Comparison of ENCODE assay signal across 24 mouse cellular contexts in the genomic region with DNA sequence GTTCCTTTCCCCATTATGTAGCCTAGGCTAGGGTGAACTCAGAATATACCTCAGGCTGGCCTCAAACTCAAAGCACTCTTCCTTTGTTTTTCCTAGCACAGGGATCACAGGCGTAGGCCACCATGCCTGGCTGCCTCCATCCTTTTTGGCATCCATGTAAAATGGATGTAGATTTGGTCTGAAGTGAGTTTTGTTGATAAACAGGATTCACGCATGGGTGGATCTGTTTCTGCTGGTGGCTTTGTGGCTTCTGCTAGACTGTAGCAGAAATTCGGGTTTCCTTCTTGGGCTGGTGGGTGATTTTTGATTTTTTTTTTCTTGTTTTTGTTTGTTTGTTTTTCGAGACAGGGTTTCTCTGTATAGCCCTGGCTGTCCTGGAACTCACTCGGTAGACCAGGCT. TPM values are rescaled to one million over a fixed set of nuclear protein-coding genes. Genes with fewer than 3 reads are reported as not detected.
A peak's percentile ranks its signal among the peaks of the same experiment; 100 is the strongest.
DNase-seq lines count a peak whose midpoint lies in the region; ATAC-seq and TF ChIP-seq lines count a peak whose summit lies in the region.
"Had no signal": no experiment of that assay in that cellular context is flagged by ENCODE, and none has a peak within 500 bp of the region (broad histone marks: within the 10 kb centered on the region; RNA-seq: fewer than 3 reads in every experiment).

No protein-coding gene starts in this region.

- peak overlapping the region; percentile 41 for H3K27ac ChIP-seq in spleen, adult 2 months (ENCODE audit: insufficient read depth, low read length)
- H3K27ac ChIP-seq in CH12.LX (ENCODE audit: insufficient read depth, low read depth) = no peak overlapping the region
- no peak overlapping the region for H3K27ac ChIP-seq in midbrain, embryonic 16.5 days (ENCODE audit: low read length)
- H3K27ac ChIP-seq: embryonic facial prominence, embryonic 13.5 days; embryonic facial prominence, embryonic 15.5 days; forebrain, embryonic 10.5 days; forebrain, embryonic 12.5 days had no signal

- no peaks in the 10 kb centered on the region for H3K9me3 ChIP-seq in CH12.LX (replicated peaks; ENCODE audit: low read length)
- H3K9me3 ChIP-seq in midbrain, embryonic 16.5 days (replicated peaks; ENCODE audit: control insufficient read depth, low read length, poor library complexity, severe bottlenecking) = no peaks in the 10 kb centered on the region
- H3K9me3 ChIP-seq: embryonic facial prominence, embryonic 13.5 days; embryonic facial prominence, embryonic 15.5 days; forebrain, embryonic 10.5 days; forebrain, embryonic 12.5 days had no signal

- in situ Hi-C loops in CH12.LX (cut with MboI; ENCODE audit: low pct_ligation_motif_present, low pct_unique_long_range_greater_than_20kb, low sequenced_read_pairs) = loop anchor here (5.0 kb wide), 1 partner anchor 47 kb away; no protein-coding TSS in a partner anchor

- no peak for TF ChIP-seq CTCF in spleen, adult 2 months (IDR thresholded peaks at IDR 0.05; ENCODE audit: extremely low read depth, insufficient read depth, insufficient read length, insufficient replicate concordance)
- no peak for TF ChIP-seq CTCF in CH12.LX (conservative IDR thresholded peaks at IDR 0.05 in 1 of 2, IDR thresholded peaks at IDR 0.05 in 1 of 2; ENCODE audit: low read depth in 2 of 2, low read length in 2 of 2)

- H3K4me3 ChIP-seq in spleen, adult 2 months (ENCODE audit: extremely low read depth, insufficient read depth, insufficient read length) = no peak overlapping the region
- no peak overlapping the region for H3K4me3 ChIP-seq in CH12.LX (replicated peaks in 1 of 3; ENCODE audit: low read depth in 2 of 3, low read length in 2 of 3, poor library complexity in 1 of 3)
- no peak overlapping the region for H3K4me3 ChIP-seq in midbrain, embryonic 16.5 days (ENCODE audit: low read depth, low read length)
- H3K4me3 ChIP-seq: embryonic facial prominence, embryonic 13.5 days; embryonic facial prominence, embryonic 15.5 days; erythroblast, embryonic 14.5 days; forebrain, embryonic 10.5 days; forebrain, embryonic 12.5 days had no signal

- H3K9ac ChIP-seq in CH12.LX (ENCODE audit: insufficient read depth, low read depth) = no peak overlapping the region
- H3K9ac ChIP-seq in midbrain, embryonic 16.5 days (ENCODE audit: low read depth, low read length) = no peak overlapping the region
- H3K9ac ChIP-seq: embryonic facial prominence, embryonic 13.5 days; embryonic facial prominence, embryonic 15.5 days; forebrain, embryonic 12.5 days had no signal

- dilution Hi-C loops in CH12.LX (cut with MboI; ENCODE audit: extremely low pct_ligation_motif_present, extremely low pct_unique_long_range_greater_than_20kb, low sequenced_read_pairs) = no loop called here

- 49% methylated on average over 5 of the region's 5 CpGs for WGBS in spleen, adult 2 months
- WGBS in midbrain, embryonic 16.5 days = 86% methylated on average over 5 of the region's 5 CpGs

- H3K27me3 ChIP-seq in spleen, adult 2 months (ENCODE audit: control insufficient read depth, insufficient read depth, low read length) = no peaks in the 10 kb centered on the region
- H3K27me3 ChIP-seq in CH12.LX (replicated peaks) = no peaks in the 10 kb centered on the region
- H3K27me3 ChIP-seq in splenic B cell, adult 2 months (ENCODE audit: control insufficient read depth, insufficient read depth, low read length, poor library complexity, severe bottlenecking) = no peaks in the 10 kb centered on the region
- no peaks in the 10 kb centered on the region for H3K27me3 ChIP-seq in midbrain, embryonic 16.5 days (ENCODE audit: control insufficient read depth, insufficient read depth, low read depth, low read length)
- H3K27me3 ChIP-seq: embryonic facial prominence, embryonic 13.5 days had no signal

- TF ChIP-seq RAD21 in CH12.LX (IDR thresholded peaks at IDR 0.05; ENCODE audit: low read depth, low read length) = no peak

- no peak for ATAC-seq in midbrain, embryonic 16.5 days
- ATAC-seq: CD4-positive, CD25-positive, alpha-beta regulatory T cell, adult 4 months; forebrain, embryonic 14.5 days; forebrain, embryonic 16.5 days had no signal

- TF ChIP-seq EP300 in CH12.LX (IDR thresholded peaks at IDR 0.05; ENCODE audit: low read length) = no peak; the same call in 1 of the 2 replicates

- no peak for TF ChIP-seq POLR2A in spleen, adult 2 months (IDR thresholded peaks at IDR 0.05; ENCODE audit: low read depth, low read length)
- no peak for TF ChIP-seq POLR2A in CH12.LX (IDR thresholded peaks at IDR 0.05; ENCODE audit: low read depth, low read length)

- no peak overlapping the region for H3K4me2 ChIP-seq in CH12.LX (ENCODE audit: insufficient read depth, low read depth, poor library complexity, severe bottlenecking)
- H3K4me2 ChIP-seq in midbrain, embryonic 16.5 days (ENCODE audit: low read length) = no peak overlapping the region
- H3K4me2 ChIP-seq: embryonic facial prominence, embryonic 13.5 days; embryonic facial prominence, embryonic 15.5 days; forebrain, embryonic 12.5 days had no signal

- peaks cover 49% of the 10 kb centered on the region for H3K36me3 ChIP-seq in spleen, adult 2 months (ENCODE audit: control insufficient read depth, insufficient read depth, low read length)
- H3K36me3 ChIP-seq in CH12.LX (replicated peaks in 1 of 2; ENCODE audit: control insufficient read depth in 1 of 2, insufficient read depth in 1 of 2, low read length in 1 of 2) = peaks cover 0 to 20% of the 10 kb centered on the region in 2 experiments
- H3K36me3 ChIP-seq in splenic B cell, adult 2 months (ENCODE audit: control insufficient read depth, insufficient read depth, low read length, poor library complexity, severe bottlenecking) = peaks cover 22% of the 10 kb centered on the region
- no peaks in the 10 kb centered on the region for H3K36me3 ChIP-seq in midbrain, embryonic 16.5 days (ENCODE audit: control insufficient read depth, insufficient read depth, low read length)
- H3K36me3 ChIP-seq: embryonic facial prominence, embryonic 13.5 days; embryonic facial prominence, embryonic 15.5 days; forebrain, embryonic 10.5 days; forebrain, embryonic 12.5 days had no signal

- no peaks in the 10 kb centered on the region for H3K79me2 ChIP-seq in CH12.LX (replicated peaks; ENCODE audit: control insufficient read depth, extremely low read depth, insufficient read depth, poor library complexity, severe bottlenecking)

- peaks cover 14% of the 10 kb centered on the region for H3K4me1 ChIP-seq in spleen, adult 2 months (ENCODE audit: control insufficient read depth, insufficient read depth, insufficient read length)
- H3K4me1 ChIP-seq in CH12.LX (ENCODE audit: control insufficient read depth in 1 of 2, insufficient read depth in 2 of 2) = peaks cover 0 to 31% of the 10 kb centered on the region in 2 experiments; a peak in 2 of 4 replicates
- H3K4me1 ChIP-seq in midbrain, embryonic 16.5 days (ENCODE audit: control insufficient read depth, insufficient read depth, low read length) = no peaks in the 10 kb centered on the region
- H3K4me1 ChIP-seq: embryonic facial prominence, embryonic 15.5 days had no signal

- DNase-seq in spleen, adult 2 months (ENCODE audit: low read depth in 1 of 2, low spot score in 2 of 2) = peak in 1 of 2 experiments; percentile 36
- DNase-seq in spleen, postnatal 10 days (ENCODE audit: low spot score in 2 of 2) = no peak
- peak; percentile 25 for DNase-seq in CH12.LX (ENCODE audit: extremely low read depth)
- peak; percentile 65 for DNase-seq in splenic B cell, adult 2 months (ENCODE audit: low read depth, low spot score)
- no peak for DNase-seq in adrenal gland, adult 8-10 months
- DNase-seq: adrenal gland, adult 2 months; adrenal gland, postnatal 14 days; cerebellum, adult 11 months; cerebellum, adult 18-20 months; cerebellum, adult 8-10 months; cerebellum, adult 9-11 months; cerebellum, postnatal 14 days; cerebellum, postnatal 36 days; embryo, embryonic 11 days had no signal

TF ChIP-seq in CH12.LX, 34 proteins besides CTCF, POLR2A, EP300 and RAD21:
- TF ChIP-seq ZNF384 (IDR thresholded peaks at IDR 0.05; ENCODE audit: low read depth, low read length) = no peak
- no peak for TF ChIP-seq CHD1 (IDR thresholded peaks at IDR 0.05; ENCODE audit: low read depth, low read length)
- no peak for TF ChIP-seq ZKSCAN1 (IDR thresholded peaks at IDR 0.05; ENCODE audit: borderline replicate concordance, low read depth, low read length)
- TF ChIP-seq USF1 (IDR thresholded peaks at IDR 0.05; ENCODE audit: low read depth, low read length) = no peak
- TF ChIP-seq TCF12 (IDR thresholded peaks at IDR 0.05; ENCODE audit: low read depth, low read length) = no peak
- TF ChIP-seq UBTF (IDR thresholded peaks at IDR 0.05; ENCODE audit: low read depth, low read length) = no peak
- TF ChIP-seq ETS1 (conservative IDR thresholded peaks at IDR 0.05; ENCODE audit: low read depth, low read length) = no peak
- TF ChIP-seq POLR2AphosphoS2 (IDR thresholded peaks at IDR 0.05; ENCODE audit: low read depth, low read length) = no peak
TF ChIP-seq in CH12.LX: peak in this region for 0.

RNA-seq across cellular contexts. Expression of a gene that starts 8.6 kb away (rescaled TPM):
- 2.2 and 2.9 TPM in 2 replicates for polyA plus RNA-seq in spleen, adult 2 months (2012; rRNA removed)
- total RNA-seq in CH12.LX (2012; rRNA removed) (0.29 and 0.30 TPM in 2 replicates), CH12.LX (2014; rRNA removed) (0.20 and 0.31 TPM in 2 replicates)
- 0.71 and 1.1 TPM in 2 replicates for polyA plus RNA-seq in CH12.LX (2012; ENCODE audit: insufficient read length, low read depth)
- 30.4 and 37.5 TPM in 2 replicates for polyA plus RNA-seq in midbrain, embryonic 16.5 days (2015; fragmentation: Nextera tagmentation; extraction: Ambion mirVana)
- total RNA-seq in adrenal gland, adult 8-10 months (2022) = 10 to 100 TPM in 3 of 4 experiments, 1 to 10 TPM in 1; 8.8 to 12.5 (median 11.5) TPM
- total RNA-seq: common myeloid progenitor, adult 5-6 weeks had no signal
- polyA plus RNA-seq: CD4-positive, CD25-positive, alpha-beta regulatory T cell, adult 4 months had no signal

RNA-seq across cellular contexts. Expression of a gene that starts 10.8 kb away (rescaled TPM):
- 681 and 703 TPM in 2 replicates for polyA plus RNA-seq in spleen, adult 2 months (2012; rRNA removed)
- 16.9 and 22.0 TPM in 2 replicates for total RNA-seq in CH12.LX (2012; rRNA removed)
- 7.4 and 9.3 TPM in 2 replicates for total RNA-seq in CH12.LX (2014; rRNA removed)
- polyA plus RNA-seq in CH12.LX (2012; ENCODE audit: insufficient read length, low read depth) = 26.0 and 37.9 TPM in 2 replicates
- 91.4 and 139 TPM in 2 replicates for polyA plus RNA-seq in midbrain, embryonic 16.5 days (2015; fragmentation: Nextera tagmentation; extraction: Ambion mirVana)
- total RNA-seq in adrenal gland, adult 8-10 months (2022) = 10 to 100 TPM; 31.5 to 52.2 (median 34.5) TPM

RNA-seq across cellular contexts. Expression of a gene that starts 25.7 kb away (rescaled TPM):
- polyA plus RNA-seq in spleen, adult 2 months (2012; rRNA removed) = 7.3 and 8.1 TPM in 2 replicates
- total RNA-seq in CH12.LX (2012; rRNA removed) = 0.47 and 0.63 TPM in 2 replicates
- total RNA-seq in CH12.LX (2014; rRNA removed) = 0.32 and 0.92 TPM in 2 replicates
- polyA plus RNA-seq in CH12.LX (2012; ENCODE audit: insufficient read length, low read depth) = 1.2 and 2.0 TPM in 2 replicates
- polyA plus RNA-seq in midbrain, embryonic 16.5 days (2015; fragmentation: Nextera tagmentation; extraction: Ambion mirVana) = 7.3 and 7.5 TPM in 2 replicates
- total RNA-seq in adrenal gland, adult 8-10 months (2022) = 100 to 1,000 TPM in 2 of 4 experiments, 10 to 100 TPM in 2; 47.6 to 119 (median 92.8) TPM

RNA-seq across cellular contexts. Expression of a gene that starts 46.4 kb away (rescaled TPM):
- 177 and 239 TPM in 2 replicates for polyA plus RNA-seq in spleen, adult 2 months (2012; rRNA removed)
- 70.4 and 83.2 TPM in 2 replicates for total RNA-seq in CH12.LX (2012; rRNA removed)
- total RNA-seq in CH12.LX (2014; rRNA removed) = 54.5 and 64.7 TPM in 2 replicates
- 229 and 251 TPM in 2 replicates for polyA plus RNA-seq in CH12.LX (2012; ENCODE audit: insufficient read length, low read depth)
- polyA plus RNA-seq in midbrain, embryonic 16.5 days (2015; fragmentation: Nextera tagmentation; extraction: Ambion mirVana) = 95.9 and 99.5 TPM in 2 replicates
- 100 to 1,000 TPM; 193 to 274 (median 215) TPM for total RNA-seq in adrenal gland, adult 8-10 months (2022)

Comparison
In these comparisons a context has a peak if more than half of its experiments do, and no peak if none do; other contexts are left out.
1. DNase-seq: peak in CH12.LX (single experiment) and splenic B cell, adult 2 months (single experiment); none in spleen, postnatal 10 days (0 of 2) and adrenal gland, adult 8-10 months (single experiment).